Mouse (Mus musculus) thymus, adult 2 months (tissue): ENCODE data around the gene Ppp1r13b.

Source experiments
- CTCF ChIP-seq: fragments of 200-500 bp; IDR thresholded peaks from 2 replicates; pipeline ENCODE4 v1.5.1; 2012; ENCODE audit warnings: mild to moderate bottlenecking, control low read depth, low read length, moderate library complexity, borderline replicate concordance; ENCODE audit not compliant: control insufficient read depth, poor library complexity, insufficient read depth; ENCODE audit errors: extremely low read depth
- POLR2A ChIP-seq: fragments of 200-500 bp; IDR thresholded peaks from 2 replicates; pipeline ENCODE4 v1.6.1; 2012; ENCODE audit warnings: mild to moderate bottlenecking, low read length, control low read depth, moderate library complexity; ENCODE audit not compliant: control insufficient read depth, poor library complexity, insufficient read depth; ENCODE audit errors: extremely low read depth

DNA sequence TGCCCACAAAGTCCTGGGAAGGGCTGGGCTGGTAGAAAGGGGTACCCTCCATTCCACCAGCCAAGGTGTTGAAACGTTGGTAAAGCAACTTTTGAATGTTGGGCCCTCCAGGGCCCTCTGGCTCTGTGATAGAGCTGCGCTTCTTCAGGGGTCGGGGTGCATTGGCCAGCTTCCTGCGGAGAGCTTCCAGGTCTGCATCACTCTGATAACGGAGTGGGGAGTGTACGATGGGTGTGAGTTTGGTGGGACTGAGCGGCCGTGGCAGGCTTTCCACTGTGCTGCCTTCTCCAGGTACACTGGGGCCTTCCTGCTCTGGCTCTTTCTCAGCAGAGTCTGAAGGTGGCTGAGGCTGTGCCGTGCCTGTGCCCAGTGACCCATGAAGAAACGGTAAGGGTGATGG is 74.5 kb downstream of the Ppp1r13b start:
- TF ChIP-seq POLR2A (no peak), CTCF (no peak)
